In genomic region chr14:18668309-18668708, GRCm38 (mm10) we compare ENCODE assay signal across 6 mouse cellular contexts.
DNase-seq lines count a peak whose midpoint lies in the region; TF ChIP-seq lines count a peak whose summit lies in the region.
"Not testable (repeated sequence)": the region's sequence is repeated elsewhere in the genome, so short reads cannot be mapped to it uniquely, and the experiment has no call there.

No protein-coding gene starts in this region.

- in situ Hi-C loops in CH12.LX (cut with MboI; ENCODE audit: low pct_ligation_motif_present, low pct_unique_long_range_greater_than_20kb, low sequenced_read_pairs), result not testable (repeated sequence)

- H3K9ac ChIP-seq in CH12.LX (ENCODE audit: insufficient read depth, low read depth); MEL (ENCODE audit: control insufficient read depth, low read depth, low read length, poor library complexity, severe bottlenecking): not testable (repeated sequence)

- H3K4me2 ChIP-seq in CH12.LX (ENCODE audit: insufficient read depth, low read depth, poor library complexity, severe bottlenecking), result not testable (repeated sequence)

- not testable (repeated sequence) for TF ChIP-seq CTCF in CH12.LX (conservative IDR thresholded peaks at IDR 0.05 in 1 of 2, IDR thresholded peaks at IDR 0.05 in 1 of 2; ENCODE audit: low read depth in 2 of 2, low read length in 2 of 2); MEL (IDR thresholded peaks at IDR 0.05 in 2 of 3, conservative IDR thresholded peaks at IDR 0.05 in 1 of 3; ENCODE audit: control insufficient read depth in 1 of 3, insufficient read depth in 1 of 3, low read depth in 2 of 3, low read length in 3 of 3, poor library complexity in 1 of 3, severe bottlenecking in 1 of 3)

- not testable (repeated sequence) for H3K27me3 ChIP-seq in CH12.LX (replicated peaks); MEL (ENCODE audit: control insufficient read depth in 1 of 2, insufficient read depth in 2 of 2, low read length in 2 of 2)

- not testable (repeated sequence) for H3K4me3 ChIP-seq in CH12.LX (replicated peaks in 1 of 3; ENCODE audit: low read depth in 2 of 3, low read length in 2 of 3, poor library complexity in 1 of 3); MEL (ENCODE audit: control insufficient read depth in 1 of 2, insufficient read depth in 1 of 2, low read depth in 2 of 2, low read length in 2 of 2)

- H3K4me1 ChIP-seq in CH12.LX (ENCODE audit: control insufficient read depth in 1 of 2, insufficient read depth in 2 of 2), result peaks cover 0 to 34% of the 10 kb centered on the region in 2 experiments; a peak in 3 of 4 replicates
- H3K4me1 ChIP-seq in MEL (ENCODE audit: control insufficient read depth in 1 of 2, insufficient read depth in 2 of 2, low read length in 2 of 2), result not testable (repeated sequence)

- H3K27ac ChIP-seq in CH12.LX (ENCODE audit: insufficient read depth, low read depth); MEL (ENCODE audit: control insufficient read depth, low read depth, low read length): not testable (repeated sequence)

- TF ChIP-seq RAD21 in CH12.LX (IDR thresholded peaks at IDR 0.05; ENCODE audit: low read depth, low read length); MEL (IDR thresholded peaks at IDR 0.05; ENCODE audit: low read depth, low read length): not testable (repeated sequence)

- H3K36me3 ChIP-seq in CH12.LX (replicated peaks in 1 of 2; ENCODE audit: control insufficient read depth in 1 of 2, insufficient read depth in 1 of 2, low read length in 1 of 2); MEL (ENCODE audit: control insufficient read depth in 1 of 2, insufficient read depth in 2 of 2, low read length in 2 of 2): not testable (repeated sequence)

- TF ChIP-seq EP300 in CH12.LX (IDR thresholded peaks at IDR 0.05; ENCODE audit: low read length); MEL (IDR thresholded peaks at IDR 0.05; ENCODE audit: low read depth in 1 of 2, low read length in 2 of 2): not testable (repeated sequence)

- H3K79me2 ChIP-seq in CH12.LX (replicated peaks; ENCODE audit: control insufficient read depth, extremely low read depth, insufficient read depth, poor library complexity, severe bottlenecking); MEL (ENCODE audit: control insufficient read depth, insufficient read depth, low read length, poor library complexity): not testable (repeated sequence)

- not testable (repeated sequence) for TF ChIP-seq POLR2A in CH12.LX (IDR thresholded peaks at IDR 0.05; ENCODE audit: low read depth, low read length); MEL (IDR thresholded peaks at IDR 0.05; ENCODE audit: control insufficient read depth in 1 of 2, insufficient read depth in 1 of 2, low read depth in 1 of 2, low read length in 2 of 2, poor library complexity in 1 of 2)

- peak; percentile 17 for DNase-seq in CH12.LX (ENCODE audit: extremely low read depth)
- not testable (repeated sequence) for DNase-seq in MEL (ENCODE audit: low read depth, low spot score)
- peak; percentile 54 to 62 for DNase-seq in lung, adult 18-20 months
- peak; percentile 30 for DNase-seq in lung, postnatal 10 days
- DNase-seq in lung, postnatal 25 days (ENCODE audit: low spot score), result peak; percentile 61
- peak; percentile 22 to 62 for DNase-seq in lung, postnatal 4 days

- H3K9me3 ChIP-seq in CH12.LX (replicated peaks; ENCODE audit: low read length); MEL (replicated peaks; ENCODE audit: insufficient read depth, low read length): not testable (repeated sequence)

- dilution Hi-C loops in CH12.LX (cut with MboI; ENCODE audit: extremely low pct_ligation_motif_present, extremely low pct_unique_long_range_greater_than_20kb, low sequenced_read_pairs), result not testable (repeated sequence)

TF ChIP-seq in CH12.LX, 34 proteins besides CTCF, POLR2A, EP300 and RAD21:
- peak; percentile 89 for TF ChIP-seq ZNF384 (IDR thresholded peaks at IDR 0.05; ENCODE audit: low read depth, low read length)
TF ChIP-seq in CH12.LX: peak in this region for 1; not testable (repeated sequence) for 33.

TF ChIP-seq in MEL, 35 proteins besides CTCF, POLR2A, EP300 and RAD21:
- 0 out of 2 replicates have a peak, but pooled peaks have one; percentile 28 for TF ChIP-seq ZNF384 (IDR thresholded peaks at IDR 0.05; ENCODE audit: low read depth, low read length)
